ENCODE assay signal across 8 mouse cellular contexts in genomic region chr9:43744138-43744981, GRCm38 (mm10). TPM values are rescaled to one million over a fixed set of nuclear protein-coding genes. Genes with fewer than 3 reads are reported as not detected.
DNase-seq lines count a peak whose midpoint lies in the region; ATAC-seq and TF ChIP-seq lines count a peak whose summit lies in the region.

No protein-coding gene starts in this region.

- DNase-seq in kidney, adult 9 months: peak; percentile 19
- DNase-seq in kidney, postnatal 4 days: no peak
- DNase-seq in cerebellum, adult 9-10 months: peak; percentile 52
- peak; percentile 36 for DNase-seq in naive thymus-derived CD4-positive, alpha-beta T cell, adult 2 months (ENCODE audit: low read depth)
- no peak for DNase-seq in layer of hippocampus, adult 9-11 months

- H3K4me3 ChIP-seq in ES-Bruce4 (ENCODE audit: low read depth, low read length): peak overlapping the region; percentile 76
- peak overlapping the region; percentile 81 for H3K4me3 ChIP-seq in heart, embryonic 15.5 days
- H3K4me3 ChIP-seq in limb, embryonic 15.5 days: peak overlapping the region; percentile 84

- under 1% methylated on average over 68 of the region's 77 CpGs for WGBS in heart, embryonic 15.5 days
- under 1% methylated on average over 62 of the region's 77 CpGs for WGBS in limb, embryonic 15.5 days

- no peaks in the 10 kb centered on the region for H3K9me3 ChIP-seq in ES-Bruce4 (replicated peaks; ENCODE audit: control insufficient read depth, insufficient read depth, low read length, poor library complexity, severe bottlenecking)
- H3K9me3 ChIP-seq in heart, embryonic 15.5 days (replicated peaks): no peaks in the 10 kb centered on the region
- H3K9me3 ChIP-seq in limb, embryonic 15.5 days: no peaks in the 10 kb centered on the region

- no peak overlapping the region for H3K27ac ChIP-seq in ES-Bruce4 (ENCODE audit: insufficient read depth, low read length)
- H3K27ac ChIP-seq in heart, embryonic 15.5 days: peak overlapping the region; percentile 90
- H3K27ac ChIP-seq in limb, embryonic 15.5 days: peak overlapping the region; percentile 95

- H3K36me3 ChIP-seq in ES-Bruce4 (ENCODE audit: control insufficient read depth, insufficient read depth, low read length, poor library complexity, severe bottlenecking): no peaks in the 10 kb centered on the region
- no peaks in the 10 kb centered on the region for H3K36me3 ChIP-seq in heart, embryonic 15.5 days
- H3K36me3 ChIP-seq in limb, embryonic 15.5 days: no peaks in the 10 kb centered on the region

- H3K4me1 ChIP-seq in ES-Bruce4 (ENCODE audit: control insufficient read depth, insufficient read depth, low read length): no peaks in the 10 kb centered on the region
- peaks cover 28% of the 10 kb centered on the region for H3K4me1 ChIP-seq in heart, embryonic 15.5 days (replicated peaks)
- H3K4me1 ChIP-seq in limb, embryonic 15.5 days: peaks cover 39% of the 10 kb centered on the region

- TF ChIP-seq POLR2A in ES-Bruce4 (IDR thresholded peaks at IDR 0.05; ENCODE audit: insufficient read depth, low read length): no peak

- H3K9ac ChIP-seq in ES-Bruce4 (ENCODE audit: low read depth, poor library complexity, severe bottlenecking): peak overlapping the region; percentile 91
- peak overlapping the region; percentile 74 for H3K9ac ChIP-seq in heart, embryonic 15.5 days
- H3K9ac ChIP-seq in limb, embryonic 15.5 days: peak overlapping the region; percentile 85

- ATAC-seq in heart, embryonic 15.5 days (replicated peaks; ENCODE audit: insufficient number of reproducible peaks, insufficient read depth, low FRiP score, low read depth): peak; percentile 57
- ATAC-seq in limb, embryonic 15.5 days (ENCODE audit: insufficient number of reproducible peaks, low FRiP score, low TSS enrichment, low read depth): peak; percentile 50; the same call in 1 of the 2 replicates

- no peak for TF ChIP-seq CTCF in ES-Bruce4 (IDR thresholded peaks at IDR 0.05; ENCODE audit: low read depth, low read length)

- TF ChIP-seq EP300 in ES-Bruce4 (IDR thresholded peaks at IDR 0.05; ENCODE audit: insufficient read depth, low read depth, low read length): no peak

- H3K4me2 ChIP-seq in heart, embryonic 15.5 days: peak overlapping the region; percentile 98
- peak overlapping the region; percentile 93 for H3K4me2 ChIP-seq in limb, embryonic 15.5 days

- H3K27me3 ChIP-seq in ES-Bruce4 (ENCODE audit: control insufficient read depth, insufficient read depth, low read length, poor library complexity, severe bottlenecking): no peaks in the 10 kb centered on the region
- peaks cover 33% of the 10 kb centered on the region for H3K27me3 ChIP-seq in heart, embryonic 15.5 days
- H3K27me3 ChIP-seq in limb, embryonic 15.5 days: peaks cover 12% of the 10 kb centered on the region

RNA-seq across cellular contexts. Expression of gene Nectin1, which starts 0.6 kb away (rescaled TPM):
- polyA plus RNA-seq in ES-Bruce4 (2011; ENCODE audit: insufficient read depth, insufficient read length, low read depth, missing spikeins): 10.3 and 13.1 TPM in 2 replicates
- 1.0 and 2.9 TPM in 2 replicates for polyA plus RNA-seq in heart, embryonic 15.5 days (2015; fragmentation: Nextera tagmentation; extraction: Ambion mirVana)
- polyA plus RNA-seq in limb, embryonic 15.5 days (2015; fragmentation: Nextera tagmentation; extraction: Ambion mirVana): 11.9 and 13.5 TPM in 2 replicates

Comparison
In these comparisons a context has a peak if more than half of its experiments do, and no peak if none do; other contexts are left out.
1. DNase-seq: peak in kidney, adult 9 months (single experiment), cerebellum, adult 9-10 months (single experiment) and naive thymus-derived CD4-positive, alpha-beta T cell, adult 2 months (single experiment); none in kidney, postnatal 4 days (0 of 2) and layer of hippocampus, adult 9-11 months (single experiment).
2. Peak in every context shown above with its lines, with median percentiles within 50 percentile points of each other: H3K4me3 ChIP-seq and H3K9ac ChIP-seq.